Mouse (Mus musculus): Measurements from ENCODE around the gene Cxxc4.

- TF ChIP-seq MAX (IDR thresholded peaks at IDR 0.05) (no peak), CTCF (IDR thresholded peaks at IDR 0.05; ENCODE audit: control insufficient read depth, insufficient read depth, insufficient read length) (no peak), USF1 (IDR thresholded peaks at IDR 0.05; ENCODE audit: low read depth) (no peak), FOSL1 (IDR thresholded peaks at IDR 0.05; ENCODE audit: insufficient read depth, low read length, poor library complexity, severe bottlenecking) (no peak), CEBPB (IDR thresholded peaks at IDR 0.05; ENCODE audit: low read depth) (no peak), MYOG (IDR thresholded peaks at IDR 0.05; ENCODE audit: control insufficient read depth, extremely low read depth, insufficient read length) (no peak)
These were observed 4.4 kb downstream of the Cxxc4 start for GRCm38 (mm10) chr3:134240718-134241025.
